Mouse (Mus musculus) fibroblast of lung, adult 2 months (primary cell): ENCODE data around the gene Apom.
A peak's percentile ranks its signal among the peaks of the same experiment; 100 is the strongest.
"Not testable (repeated sequence)": the region's sequence is repeated elsewhere in the genome, so short reads cannot be mapped to it uniquely, and the experiment has no call there.

ENCODE experiments used
- DNase-seq: peaks from one replicate; pipeline ENCODE4 v3.0.0-alpha.2; 2011; ENCODE audit warnings: low read depth

The Apom gene

GRCm38 (mm10) chr17:35127017-35127416 is 4.8 kb downstream of the Apom start:
- DNase-seq = no peak

- no peak for DNase-seq
Observed at GRCm38 (mm10) chr17:35126206-35126611, 5.6 kb downstream of the Apom start, which contains the start of gene D17H6S53E. Gene D17H6S53E (plus strand): TSS chr17:35126373.

GRCm38 (mm10) chr17:35125578-35125977 is 6.3 kb downstream of the Apom start:
- DNase-seq = no peak

GRCm38 (mm10) chr17:35125081-35125480 is 6.8 kb downstream of the Apom start:
- DNase-seq = no peak

- not testable (repeated sequence) for DNase-seq
Observed at GRCm38 (mm10) chr17:35124261-35124896, 7.5 kb downstream of the Apom start.

- DNase-seq = not testable (repeated sequence)
Observed at GRCm38 (mm10) chr17:35123287-35123686, 8.6 kb downstream of the Apom start.

- DNase-seq = peak; percentile 20
Observed at GRCm38 (mm10) chr17:35121871-35122303, 10.0 kb downstream of the Apom start, which contains the start of gene Csnk2b. Gene Csnk2b (minus strand): TSS chr17:35122053.

GRCm38 (mm10) chr17:35121143-35121799 is 10.6 kb downstream of the Apom start, which contains the start of gene Gpank1:
Gene Gpank1 (plus strand): TSS chr17:35121455.
- peak; percentile 97 for DNase-seq

- DNase-seq = no peak
Observed at GRCm38 (mm10) chr17:35120745-35121142, 11.1 kb downstream of the Apom start.

- DNase-seq = no peak
Observed at GRCm38 (mm10) chr17:35115046-35116019, 16.5 kb downstream of the Apom start, which contains the start of gene Ly6g5b. Gene Ly6g5b (minus strand): TSS chr17:35115428.

- DNase-seq = no peak
Observed at GRCm38 (mm10) chr17:35111774-35112173, 20.1 kb downstream of the Apom start.

GRCm38 (mm10) chr17:35108097-35108496 is 23.8 kb downstream of the Apom start, which contains the start of gene Ly6g5c:
Gene Ly6g5c (plus strand): TSS chr17:35108279.
- no peak for DNase-seq

- no peak for DNase-seq
Observed at GRCm38 (mm10) chr17:35106522-35106921, 25.3 kb downstream of the Apom start.

GRCm38 (mm10) chr17:35105740-35106389 is 26.0 kb downstream of the Apom start:
- no peak for DNase-seq

- no peak for DNase-seq
Observed at GRCm38 (mm10) chr17:35104754-35105153, 27.1 kb downstream of the Apom start.

GRCm38 (mm10) chr17:35104079-35104478 is 27.8 kb downstream of the Apom start:
- DNase-seq = no peak

GRCm38 (mm10) chr17:35103221-35103690 is 28.6 kb downstream of the Apom start:
- no peak for DNase-seq

GRCm38 (mm10) chr17:35102299-35102698 is 29.6 kb downstream of the Apom start:
- DNase-seq = no peak

- DNase-seq = no peak
Observed at GRCm38 (mm10) chr17:35101161-35101560, 30.7 kb downstream of the Apom start.

GRCm38 (mm10) chr17:35100196-35100765 is 31.6 kb downstream of the Apom start:
- no peak for DNase-seq

- DNase-seq = no peak
Observed at GRCm38 (mm10) chr17:35097164-35097655, 34.6 kb downstream of the Apom start.
